Mouse (Mus musculus): ENCODE results near the gene Bcl11a. TPM values are rescaled to one million over a fixed set of nuclear protein-coding genes. Genes with fewer than 3 reads are reported as not detected.

Gene Bcl11a
- polyA plus RNA-seq, 1 experiment from 2014 or later: 117 TPM

- DNase-seq: no peak
- 79% methylated on average over 2 of the region's 2 CpGs for WGBS
- no peak overlapping the region for H3K4me2 ChIP-seq (ENCODE audit: low read length)
- no peaks in the 10 kb centered on the region for H3K9me3 ChIP-seq (ENCODE audit: control insufficient read depth, low read length)
- H3K27ac ChIP-seq (replicated peaks; ENCODE audit: low read depth, low read length): no peak overlapping the region
- 0 out of 2 replicates have a peak, but pooled peaks cover 3% of the 10 kb centered on the region for H3K4me1 ChIP-seq (ENCODE audit: control insufficient read depth, insufficient read depth, low read length)
- no peak for ATAC-seq (ENCODE audit: low FRiP score, low TSS enrichment)
- H3K4me3 ChIP-seq (replicated peaks; ENCODE audit: low read depth, low read length): no peak overlapping the region
- H3K36me3 ChIP-seq (ENCODE audit: control insufficient read depth, insufficient read depth, low read length): peaks cover 5% of the 10 kb centered on the region
- no peak overlapping the region for H3K9ac ChIP-seq (replicated peaks; ENCODE audit: low read length)
- H3K27me3 ChIP-seq (ENCODE audit: control insufficient read depth, insufficient read depth, low read length): no peaks in the 10 kb centered on the region
These were observed 96.4 kb downstream of the Bcl11a start for GRCm38 (mm10) chr11:24174161-24174792.

DNA sequence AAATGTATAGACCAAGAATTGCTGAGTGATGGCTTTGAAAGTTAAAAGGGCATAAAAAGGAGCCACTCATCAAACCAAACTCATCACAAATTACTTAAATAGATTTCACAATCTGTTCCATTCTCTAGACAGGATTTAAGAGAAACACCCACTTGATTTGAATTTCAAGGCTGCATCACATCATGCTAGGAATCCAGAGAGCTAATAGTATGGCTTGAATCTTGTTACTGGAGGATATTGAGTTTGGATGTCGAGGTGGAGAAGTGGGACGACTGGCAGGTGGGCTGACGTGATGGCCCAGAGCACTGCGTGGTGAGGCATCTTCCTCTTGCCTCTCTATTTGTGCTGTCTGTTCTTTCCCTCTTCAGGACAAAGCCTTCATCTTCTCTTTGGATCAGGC lies 99.6 kb downstream of the Bcl11a start:
- Histone ChIP-seq H3K4me2 (ENCODE audit: low read length) (no peak overlapping the region), H3K4me3 (replicated peaks; ENCODE audit: low read depth, low read length) (no peak overlapping the region), H3K9me3 (ENCODE audit: control insufficient read depth, low read length) (no peaks in the 10 kb centered on the region), H3K27me3 (ENCODE audit: control insufficient read depth, insufficient read depth, low read length) (no peaks in the 10 kb centered on the region), H3K36me3 (ENCODE audit: control insufficient read depth, insufficient read depth, low read length) (peaks cover 5% of the 10 kb centered on the region), H3K9ac (replicated peaks; ENCODE audit: low read length) (no peak overlapping the region), H3K4me1 (ENCODE audit: control insufficient read depth, insufficient read depth, low read length) (no peaks in the 10 kb centered on the region; the same call in 1 of the 2 replicates), H3K27ac (replicated peaks; ENCODE audit: low read depth, low read length) (no peak overlapping the region)
- ATAC-seq (ENCODE audit: low FRiP score, low TSS enrichment) (no peak), DNase-seq (no peak)
- WGBS: 89% methylated on average over 4 of the region's 4 CpGs

DNA sequence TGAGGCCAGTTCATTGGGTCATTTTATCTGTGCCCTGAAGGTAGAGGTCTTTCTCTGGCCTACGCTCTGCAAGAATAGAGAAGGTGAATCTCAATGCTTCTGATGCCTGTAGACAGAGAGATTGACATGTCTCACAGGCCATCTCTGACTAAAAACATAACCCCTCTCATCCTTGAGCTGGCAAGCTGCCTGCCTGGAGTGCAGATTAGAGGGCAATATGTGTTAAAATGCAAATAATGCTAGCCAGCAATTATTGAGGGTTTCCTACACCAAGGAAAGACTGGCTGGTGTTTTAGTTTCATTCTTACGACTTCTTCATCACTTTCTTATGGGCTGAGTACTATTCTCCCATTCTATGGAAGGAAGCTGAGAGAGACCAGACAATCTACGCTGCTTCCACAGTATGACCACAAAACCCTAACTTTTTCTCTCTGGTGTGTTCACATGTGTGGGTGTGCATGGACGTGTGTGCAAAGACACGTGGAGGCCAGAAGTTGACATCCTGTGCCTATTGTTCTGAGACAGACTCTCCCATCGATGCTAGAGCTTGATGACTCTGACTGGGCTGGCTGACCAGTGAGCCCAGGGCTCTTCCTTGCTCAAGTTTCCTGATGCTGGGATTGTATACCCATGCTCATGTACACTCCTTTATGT lies 101.1 kb downstream of the Bcl11a start:
- Histone ChIP-seq H3K9me3 (ENCODE audit: control insufficient read depth, low read length) (no peaks in the 10 kb centered on the region), H3K4me3 (replicated peaks; ENCODE audit: low read depth, low read length) (no peak overlapping the region), H3K27ac (replicated peaks; ENCODE audit: low read depth, low read length) (no peak overlapping the region), H3K27me3 (ENCODE audit: control insufficient read depth, insufficient read depth, low read length) (no peaks in the 10 kb centered on the region), H3K4me1 (ENCODE audit: control insufficient read depth, insufficient read depth, low read length) (no peaks in the 10 kb centered on the region; the same call in 1 of the 2 replicates), H3K36me3 (ENCODE audit: control insufficient read depth, insufficient read depth, low read length) (no peaks in the 10 kb centered on the region), H3K4me2 (ENCODE audit: low read length) (no peak overlapping the region), H3K9ac (replicated peaks; ENCODE audit: low read length) (no peak overlapping the region)
- no peak for ATAC-seq (ENCODE audit: low FRiP score, low TSS enrichment)
- 95% methylated on average over 6 of the region's 6 CpGs for WGBS
- DNase-seq: no peak

GRCm38 (mm10) chr11:24180040-24180439 lies 102.2 kb downstream of the Bcl11a start:
- Histone ChIP-seq H3K4me1 (ENCODE audit: control insufficient read depth, insufficient read depth, low read length) (no peaks in the 10 kb centered on the region; the same call in 1 of the 2 replicates), H3K27ac (replicated peaks; ENCODE audit: low read depth, low read length) (no peak overlapping the region), H3K27me3 (ENCODE audit: control insufficient read depth, insufficient read depth, low read length) (no peaks in the 10 kb centered on the region), H3K36me3 (ENCODE audit: control insufficient read depth, insufficient read depth, low read length) (no peaks in the 10 kb centered on the region), H3K9ac (replicated peaks; ENCODE audit: low read length) (no peak overlapping the region), H3K9me3 (ENCODE audit: control insufficient read depth, low read length) (no peaks in the 10 kb centered on the region), H3K4me2 (ENCODE audit: low read length) (no peak overlapping the region), H3K4me3 (replicated peaks; ENCODE audit: low read depth, low read length) (no peak overlapping the region)
- ATAC-seq (ENCODE audit: low FRiP score, low TSS enrichment) (no peak), DNase-seq (no peak)
- WGBS: 31% methylated on average over 7 of the region's 7 CpGs

DNA sequence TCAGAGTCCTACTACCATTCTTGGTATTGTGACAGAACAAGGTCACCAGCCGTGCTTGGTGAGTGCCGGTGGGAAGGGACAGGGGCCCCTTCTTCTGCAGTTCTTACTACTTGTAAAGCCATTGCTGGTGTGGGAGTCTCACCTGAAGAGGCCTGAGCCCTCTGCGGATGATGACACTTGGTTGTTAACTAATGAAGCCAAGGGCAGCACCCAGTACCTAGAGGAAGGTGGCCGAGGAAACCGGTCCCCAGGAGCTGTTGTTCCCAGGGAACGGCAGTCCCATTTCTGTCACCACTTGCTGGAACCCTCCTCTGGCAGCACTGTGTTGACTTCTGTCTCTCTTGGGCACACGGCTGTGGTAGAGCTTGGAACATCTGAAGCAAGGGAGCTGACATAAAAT lies 105.6 kb downstream of the Bcl11a start:
- Histone ChIP-seq H3K9me3 (ENCODE audit: control insufficient read depth, low read length) (no peaks in the 10 kb centered on the region), H3K36me3 (ENCODE audit: control insufficient read depth, insufficient read depth, low read length) (no peaks in the 10 kb centered on the region), H3K4me2 (ENCODE audit: low read length) (no peak overlapping the region), H3K9ac (replicated peaks; ENCODE audit: low read length) (no peak overlapping the region), H3K4me3 (replicated peaks; ENCODE audit: low read depth, low read length) (no peak overlapping the region), H3K4me1 (ENCODE audit: control insufficient read depth, insufficient read depth, low read length) (no peaks in the 10 kb centered on the region; the same call in 1 of the 2 replicates), H3K27me3 (ENCODE audit: control insufficient read depth, insufficient read depth, low read length) (no peaks in the 10 kb centered on the region), H3K27ac (replicated peaks; ENCODE audit: low read depth, low read length) (no peak overlapping the region)
- ATAC-seq (ENCODE audit: low FRiP score, low TSS enrichment): no peak
- no peak for DNase-seq
- 94% methylated on average over 7 of the region's 7 CpGs for WGBS

DNA sequence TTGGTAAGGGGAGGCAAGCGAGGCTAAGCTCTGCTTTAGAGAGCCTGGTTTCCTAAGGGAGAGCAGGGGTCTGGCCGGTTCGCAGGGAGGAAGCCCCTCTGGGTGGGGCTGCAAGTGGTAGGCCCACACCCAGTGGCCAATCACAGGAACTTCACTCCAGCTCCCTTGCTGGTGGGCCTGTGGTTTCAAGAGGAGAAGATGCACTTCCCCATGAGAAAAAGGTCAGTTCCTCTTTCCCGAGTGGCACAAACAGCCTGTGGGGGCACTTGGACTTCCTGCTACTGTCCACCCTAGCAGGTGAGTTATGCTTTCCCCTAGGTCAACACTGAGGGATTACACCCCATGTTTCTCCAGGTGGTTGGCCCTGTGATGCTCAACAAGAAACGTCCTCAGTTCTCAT lies 107.1 kb downstream of the Bcl11a start:
- 82% methylated on average over 5 of the region's 5 CpGs for WGBS
- no peak overlapping the region for H3K27ac ChIP-seq (replicated peaks; ENCODE audit: low read depth, low read length)
- no peaks in the 10 kb centered on the region for H3K27me3 ChIP-seq (ENCODE audit: control insufficient read depth, insufficient read depth, low read length)
- H3K4me1 ChIP-seq (ENCODE audit: control insufficient read depth, insufficient read depth, low read length): no peaks in the 10 kb centered on the region
- H3K9ac ChIP-seq (replicated peaks; ENCODE audit: low read length): no peak overlapping the region
- DNase-seq (no peak), ATAC-seq (ENCODE audit: low FRiP score, low TSS enrichment) (no peak)
- no peaks in the 10 kb centered on the region for H3K9me3 ChIP-seq (ENCODE audit: control insufficient read depth, low read length)
- no peaks in the 10 kb centered on the region for H3K36me3 ChIP-seq (ENCODE audit: control insufficient read depth, insufficient read depth, low read length)
- H3K4me3 ChIP-seq (replicated peaks; ENCODE audit: low read depth, low read length): no peak overlapping the region
- no peak overlapping the region for H3K4me2 ChIP-seq (ENCODE audit: low read length)

DNA sequence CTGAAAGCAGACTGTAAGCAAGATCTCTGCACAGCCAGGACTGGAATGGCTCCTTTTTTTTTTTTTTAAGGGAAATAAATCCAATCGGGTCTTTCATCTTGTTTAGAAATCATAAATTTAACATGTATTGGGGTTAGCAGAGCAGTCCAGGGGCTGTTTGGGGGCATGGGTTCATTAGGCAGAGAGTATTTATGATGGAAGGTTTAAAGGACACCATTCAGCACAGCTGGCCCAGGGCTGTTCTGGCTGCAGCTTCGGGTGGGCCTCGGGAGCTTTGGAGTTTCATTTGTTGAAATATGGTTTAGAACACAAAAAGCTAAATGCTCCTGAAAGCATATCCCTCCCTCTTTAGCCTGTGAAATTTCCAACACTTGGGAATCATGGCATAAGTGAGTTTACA lies 112.6 kb downstream of the Bcl11a start:
- Histone ChIP-seq H3K9me3 (ENCODE audit: control insufficient read depth, low read length) (no peaks in the 10 kb centered on the region), H3K27ac (replicated peaks; ENCODE audit: low read depth, low read length) (no peak overlapping the region), H3K36me3 (ENCODE audit: control insufficient read depth, insufficient read depth, low read length) (no peaks in the 10 kb centered on the region), H3K9ac (replicated peaks; ENCODE audit: low read length) (no peak overlapping the region), H3K27me3 (ENCODE audit: control insufficient read depth, insufficient read depth, low read length) (no peaks in the 10 kb centered on the region), H3K4me3 (replicated peaks; ENCODE audit: low read depth, low read length) (no peak overlapping the region), H3K4me1 (ENCODE audit: control insufficient read depth, insufficient read depth, low read length) (no peaks in the 10 kb centered on the region), H3K4me2 (ENCODE audit: low read length) (no peak overlapping the region)
- ATAC-seq (ENCODE audit: low FRiP score, low TSS enrichment) (no peak), DNase-seq (no peak)
- WGBS: 82% methylated on average over 3 of the region's 3 CpGs

GRCm38 (mm10) chr11:24196460-24197190 lies 118.8 kb downstream of the Bcl11a start:
- no peaks in the 10 kb centered on the region for H3K27me3 ChIP-seq (ENCODE audit: control insufficient read depth, insufficient read depth, low read length)
- H3K27ac ChIP-seq (replicated peaks; ENCODE audit: low read depth, low read length): no peak overlapping the region
- 79% methylated on average over 4 of the region's 4 CpGs for WGBS
- H3K4me2 ChIP-seq (ENCODE audit: low read length): no peak overlapping the region
- no peak for ATAC-seq (ENCODE audit: low FRiP score, low TSS enrichment)
- H3K4me1 ChIP-seq (ENCODE audit: control insufficient read depth, insufficient read depth, low read length): no peaks in the 10 kb centered on the region
- no peak overlapping the region for H3K9ac ChIP-seq (replicated peaks; ENCODE audit: low read length)
- no peak overlapping the region for H3K4me3 ChIP-seq (replicated peaks; ENCODE audit: low read depth, low read length)
- no peaks in the 10 kb centered on the region for H3K9me3 ChIP-seq (ENCODE audit: control insufficient read depth, low read length)
- H3K36me3 ChIP-seq (ENCODE audit: control insufficient read depth, insufficient read depth, low read length): no peaks in the 10 kb centered on the region
- DNase-seq: no peak

Measured in midbrain, embryonic 14.5 days (tissue).